Mouse (Mus musculus) forebrain, embryonic 15.5 days (tissue): ENCODE results near the gene Nhp2. TPM values are rescaled to one million over a fixed set of nuclear protein-coding genes. Genes with fewer than 3 reads are reported as not detected.
A peak's percentile ranks its signal among the peaks of the same experiment; 100 is the strongest.

Experiments
- ATAC-seq: fragments of 200-750 bp; cut with Nextera tagmentation; replicated peaks from 2 replicates; pipeline ENCODE4 v1.8.0; 2017; ENCODE audit warnings: mild to moderate bottlenecking, moderate TSS enrichment, moderate library complexity
- H3K27ac ChIP-seq: fragments of 300-500 bp; sonication (generic); replicated peaks from 2 replicates; pipeline ENCODE4 v1.5.1; 2015; ENCODE audit warnings: mild to moderate bottlenecking, inconsistent platforms
- H3K27me3 ChIP-seq: fragments of 300-500 bp; sonication (generic); 2 replicates; pipeline ENCODE4 v1.6.1; 2015; ENCODE audit warnings: inconsistent platforms
- H3K36me3 ChIP-seq: fragments of 300-500 bp; sonication (generic); 2 replicates; pipeline ENCODE4 v1.6.1; 2015; ENCODE audit warnings: mild to moderate bottlenecking, inconsistent platforms
- H3K4me1 ChIP-seq: fragments of 300-500 bp; sonication (generic); 2 replicates; pipeline ENCODE4 v1.6.1; 2015; ENCODE audit warnings: inconsistent platforms
- H3K4me2 ChIP-seq: fragments of 300-500 bp; sonication (generic); replicated peaks from 2 replicates; pipeline ENCODE4 v1.6.1; 2015; ENCODE audit warnings: mild to moderate bottlenecking, inconsistent platforms
- H3K4me3 ChIP-seq: fragments of 300-500 bp; sonication (generic); 2 replicates; pipeline ENCODE4 v1.5.1; 2015; ENCODE audit warnings: mild to moderate bottlenecking, inconsistent platforms
- H3K9ac ChIP-seq: fragments of 300-500 bp; sonication (generic); replicated peaks from 2 replicates; pipeline ENCODE4 v1.6.1; 2015; ENCODE audit warnings: mild to moderate bottlenecking, inconsistent platforms
- H3K9me3 ChIP-seq: fragments of 300-500 bp; sonication (generic); 2 replicates; pipeline ENCODE4 v1.6.1; 2016; ENCODE audit warnings: inconsistent platforms
- WGBS: fragments of 180-500 bp; shearing (Covaris S2); methylation state at CpG from one replicate; pipeline ENCODE4 v1.1.7; 2015; ENCODE audit warnings: mixed read lengths; 5-methylcytosine and 5-hydroxymethylcytosine counted together
- polyA plus RNA-seq: library from polyadenylated mRNA; unstranded; fragments of >200 nt; fragmentation: Nextera tagmentation; extraction: Ambion mirVana; gene quantifications from 2 replicates; pipeline ENCODE4 v1.2.1, GENCODE M21; 2015

The Nhp2 gene
- polyA plus RNA-seq: 98.5 and 102 TPM in 2 replicates

DNA sequence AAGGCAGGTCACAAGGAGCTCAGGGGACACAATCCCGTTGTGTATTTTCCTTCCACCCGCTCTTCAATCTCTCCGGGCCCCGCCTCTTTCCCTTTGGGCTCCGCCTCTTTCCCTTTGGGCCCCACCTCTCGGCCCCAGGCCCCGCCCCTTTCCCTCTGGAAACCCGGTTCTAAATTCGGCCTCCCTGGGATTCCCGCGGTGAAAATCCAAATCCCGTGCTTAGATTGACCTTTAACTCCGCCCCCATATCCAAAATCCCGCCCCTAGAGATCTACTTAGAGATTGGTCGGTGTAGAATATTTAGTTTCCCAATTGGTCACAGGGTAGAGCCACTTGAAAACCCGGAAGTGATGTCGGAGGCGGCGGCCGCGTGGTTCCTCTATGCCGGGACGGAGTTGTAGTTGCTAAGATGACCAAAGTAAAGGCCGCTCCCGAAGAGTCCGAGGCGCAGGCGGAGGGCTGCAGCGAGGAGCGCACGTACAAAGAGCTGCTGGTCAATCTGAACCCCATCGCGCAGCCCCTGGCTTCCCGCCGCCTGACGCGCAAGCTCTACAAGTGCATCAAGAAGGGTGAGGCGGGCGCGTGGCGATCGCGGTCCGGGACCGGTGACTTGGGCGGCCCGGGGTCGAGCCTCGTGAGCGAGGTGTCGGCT is at the start of gene Nhp2:
Gene Nhp2 (plus strand): TSS at position 327 of the 652 bp plus-strand sequence.
- no peaks in the 10 kb centered on the region for H3K9me3 ChIP-seq
- WGBS: under 1% methylated on average over 51 of the region's 51 CpGs
- peaks cover 30% of the 10 kb centered on the region for H3K4me1 ChIP-seq
- peaks cover 29% of the 10 kb centered on the region for H3K36me3 ChIP-seq
- no peak within 1 kb of the TSS for H3K27ac ChIP-seq
- H3K4me2 ChIP-seq: peak within 1 kb of the TSS; percentile 84
- peak within 1 kb of the TSS; percentile 91 for H3K4me3 ChIP-seq
- peak; percentile 96 for ATAC-seq
- peak within 1 kb of the TSS; percentile 69 for H3K9ac ChIP-seq
- H3K27me3 ChIP-seq: no peaks in the 10 kb centered on the region

DNA sequence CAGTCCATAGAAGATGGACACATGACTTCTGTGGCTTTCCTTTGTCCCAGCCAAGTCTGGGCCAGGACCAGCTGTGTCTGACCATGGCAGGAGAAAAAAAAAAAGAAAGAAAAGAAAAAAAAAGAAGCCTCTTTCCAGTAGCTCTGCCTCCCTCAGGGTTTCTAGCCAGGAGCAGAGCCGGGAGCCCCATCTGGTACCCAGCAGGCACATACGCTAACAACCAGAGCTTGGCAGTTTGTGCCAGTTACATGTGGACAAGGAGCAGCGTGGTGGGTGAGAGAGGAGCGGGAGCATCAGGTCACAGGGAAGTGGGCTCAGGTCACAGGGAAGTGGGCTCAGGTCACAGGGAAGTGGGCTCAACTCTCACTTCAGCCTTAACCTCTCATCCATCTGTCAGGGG is 43.1 kb upstream of the Nhp2 start:
- 59% methylated on average over 4 of the region's 4 CpGs for WGBS
- Histone ChIP-seq H3K4me3 (no peak overlapping the region), H3K9ac (no peak overlapping the region), H3K27ac (peak overlapping the region; percentile 3; the same call in 1 of the 2 replicates), H3K9me3 (no peaks in the 10 kb centered on the region), H3K4me2 (no peak overlapping the region), H3K4me1 (peaks cover 9% of the 10 kb centered on the region; the same call in 1 of the 2 replicates), H3K27me3 (no peaks in the 10 kb centered on the region), H3K36me3 (no peaks in the 10 kb centered on the region)
- ATAC-seq: no peak

DNA sequence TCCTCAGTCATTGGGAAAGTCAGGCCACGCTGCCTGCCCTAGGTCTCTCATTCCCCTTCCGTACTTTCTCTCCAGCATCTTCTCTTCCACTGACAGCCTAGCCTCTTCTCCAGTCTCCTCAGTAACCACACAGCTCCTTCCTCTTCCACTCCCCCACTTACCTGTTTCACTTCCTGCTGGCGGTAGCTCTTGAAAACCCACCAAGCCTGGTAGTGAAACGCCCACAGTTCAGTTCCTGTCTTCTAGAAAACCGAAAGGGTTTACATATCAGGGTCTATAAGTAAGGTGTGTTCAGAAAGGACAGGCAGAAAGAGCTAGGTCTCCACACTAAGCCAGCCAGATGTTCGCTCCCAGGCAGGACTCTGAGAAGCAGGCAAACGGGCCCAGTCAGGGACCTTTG is 41.9 kb upstream of the Nhp2 start:
- H3K4me3 ChIP-seq: no peak overlapping the region
- no peaks in the 10 kb centered on the region for H3K36me3 ChIP-seq
- H3K4me2 ChIP-seq: no peak overlapping the region
- WGBS: 86% methylated on average over 7 of the region's 7 CpGs
- no peaks in the 10 kb centered on the region for H3K9me3 ChIP-seq
- H3K4me1 ChIP-seq: peaks cover 9% of the 10 kb centered on the region; the same call in 1 of the 2 replicates
- no peaks in the 10 kb centered on the region for H3K27me3 ChIP-seq
- no peak for ATAC-seq
- H3K27ac ChIP-seq: no peak overlapping the region
- H3K9ac ChIP-seq: no peak overlapping the region

DNA sequence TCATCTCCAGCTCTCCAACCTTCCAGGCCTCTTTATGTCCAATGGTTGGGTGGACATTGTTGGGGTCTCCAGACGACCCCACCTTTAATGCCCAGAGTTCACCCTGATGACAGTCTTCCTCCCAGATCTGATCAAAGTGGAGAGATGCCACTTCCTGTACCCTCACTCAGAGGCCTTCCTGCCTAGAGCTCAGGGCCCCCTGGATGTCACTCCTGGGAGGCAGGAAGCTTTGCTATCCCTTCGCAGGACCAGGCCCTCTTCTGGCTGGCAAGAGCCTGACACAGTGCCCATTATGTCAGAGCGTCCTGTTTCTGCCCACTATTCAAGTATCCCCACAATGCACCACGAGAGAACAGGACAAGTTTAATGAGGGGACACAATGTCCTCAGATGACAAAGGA is 40.5 kb upstream of the Nhp2 start:
- Histone ChIP-seq H3K4me1 (peaks cover 17% of the 10 kb centered on the region), H3K4me2 (no peak overlapping the region), H3K4me3 (no peak overlapping the region), H3K27ac (no peak overlapping the region), H3K36me3 (no peaks in the 10 kb centered on the region), H3K27me3 (no peaks in the 10 kb centered on the region), H3K9ac (no peak overlapping the region), H3K9me3 (no peaks in the 10 kb centered on the region)
- no peak for ATAC-seq
- 55% methylated on average over 4 of the region's 4 CpGs for WGBS

DNA sequence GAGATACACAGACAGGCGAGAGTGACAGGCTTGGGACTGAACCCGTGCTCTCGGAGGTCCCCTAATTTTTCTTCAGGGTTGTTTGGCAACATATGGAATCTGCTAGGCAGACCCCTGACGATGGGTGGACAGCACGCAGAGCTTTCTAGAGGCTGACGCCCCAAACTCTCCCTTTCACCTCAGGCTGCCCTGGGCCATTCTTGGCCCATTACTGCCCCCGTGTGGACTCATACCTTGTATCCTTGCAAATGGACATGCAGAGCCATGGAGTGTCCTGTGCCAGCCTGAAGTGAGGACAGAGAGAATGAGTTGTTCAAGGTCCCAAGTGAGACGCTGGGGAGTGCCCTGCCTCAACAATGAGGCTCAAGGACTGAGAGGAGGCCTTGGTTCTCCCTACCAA is 36.8 kb upstream of the Nhp2 start:
- 24% methylated on average over 8 of the region's 8 CpGs for WGBS
- no peaks in the 10 kb centered on the region for H3K27me3 ChIP-seq
- no peak overlapping the region for H3K27ac ChIP-seq
- no peak overlapping the region for H3K4me2 ChIP-seq
- H3K4me1 ChIP-seq: peaks cover 23% of the 10 kb centered on the region
- ATAC-seq: no peak
- no peaks in the 10 kb centered on the region for H3K9me3 ChIP-seq
- no peak overlapping the region for H3K4me3 ChIP-seq
- H3K9ac ChIP-seq: no peak overlapping the region
- peaks cover 15% of the 10 kb centered on the region for H3K36me3 ChIP-seq

DNA sequence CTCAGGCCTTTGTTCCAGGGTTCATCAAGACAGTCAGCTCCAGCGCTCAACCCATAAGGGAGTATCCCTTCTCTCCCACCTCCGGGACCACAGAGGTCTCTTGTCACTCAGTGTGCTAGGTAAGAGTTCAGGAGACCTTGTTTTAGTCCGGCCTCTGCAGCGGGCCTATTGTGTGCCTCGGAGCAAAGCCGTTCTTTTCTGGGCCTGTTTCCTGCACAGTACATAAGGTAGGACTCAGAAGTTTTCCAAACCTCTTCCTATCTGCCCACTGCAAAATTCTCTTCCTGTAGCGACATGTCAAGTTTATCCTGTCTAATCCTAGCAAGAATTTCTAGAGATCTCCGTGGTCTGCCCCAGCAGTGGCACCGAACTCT is 35.5 kb upstream of the Nhp2 start:
- Histone ChIP-seq H3K9me3 (no peaks in the 10 kb centered on the region), H3K4me3 (peak overlapping the region; percentile 68), H3K36me3 (peaks cover 28% of the 10 kb centered on the region), H3K9ac (peak overlapping the region; percentile 70), H3K27me3 (no peaks in the 10 kb centered on the region), H3K4me2 (peak overlapping the region; percentile 91), H3K27ac (peak overlapping the region; percentile 96), H3K4me1 (peaks cover 23% of the 10 kb centered on the region)
- ATAC-seq: peak; percentile 20; the same call in 1 of the 2 replicates
- 4% methylated on average over 9 of the region's 9 CpGs for whole genome bisulfite sequencing

DNA sequence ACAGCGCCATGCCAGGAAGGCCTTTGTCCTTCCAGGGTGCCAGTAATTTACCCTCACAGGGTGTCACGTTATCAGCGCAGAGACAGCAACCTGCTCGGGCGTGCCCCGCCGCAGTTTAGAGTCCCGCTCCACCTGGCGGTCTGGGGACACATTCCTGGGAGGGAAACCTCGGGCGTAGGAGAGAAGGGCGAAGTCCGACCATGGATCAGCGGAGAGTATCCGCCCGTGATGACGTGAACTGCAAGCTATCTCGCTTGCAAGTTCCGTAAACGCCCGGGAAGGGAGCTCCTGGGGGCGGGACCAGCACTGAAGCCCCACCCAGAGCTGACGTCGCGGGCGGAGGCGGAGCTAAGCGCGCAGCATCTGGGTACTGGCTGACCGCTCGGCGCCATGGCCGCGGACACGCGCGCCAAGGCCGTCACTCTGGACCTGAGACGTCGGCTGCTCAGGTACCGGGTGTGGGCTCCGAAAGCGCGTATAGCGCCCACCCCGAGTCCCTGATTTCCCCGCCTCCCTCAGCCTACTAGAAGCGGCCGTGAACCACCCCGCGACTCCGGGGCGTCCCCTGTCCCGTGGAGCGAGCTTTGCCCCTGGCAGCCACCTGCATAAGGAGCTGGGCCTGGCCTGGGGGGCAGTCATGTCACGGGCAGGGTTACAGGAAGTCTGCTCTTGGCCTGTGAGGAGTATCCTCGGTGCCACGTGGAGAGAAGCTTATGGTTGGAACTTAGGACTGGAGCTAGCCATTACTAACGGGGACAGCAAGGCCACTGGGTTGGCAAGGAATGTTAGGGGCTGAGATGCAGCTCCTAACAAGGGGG is 34.9 kb upstream of the Nhp2 start, which contains the start of gene Phykpl:
Gene Phykpl (plus strand): TSS at position 327 of the 818 bp plus-strand sequence.
- ATAC-seq: peak; percentile 93
- H3K4me1 ChIP-seq: peaks cover 23% of the 10 kb centered on the region
- peak within 1 kb of the TSS; percentile 68 for H3K4me3 ChIP-seq
- H3K27ac ChIP-seq: peak within 1 kb of the TSS; percentile 96
- WGBS: under 1% methylated on average over 59 of the region's 59 CpGs
- peaks cover 34% of the 10 kb centered on the region for H3K36me3 ChIP-seq
- no peaks in the 10 kb centered on the region for H3K9me3 ChIP-seq
- H3K27me3 ChIP-seq: no peaks in the 10 kb centered on the region
- H3K9ac ChIP-seq: peak within 1 kb of the TSS; percentile 70
- peak within 1 kb of the TSS; percentile 91 for H3K4me2 ChIP-seq

DNA sequence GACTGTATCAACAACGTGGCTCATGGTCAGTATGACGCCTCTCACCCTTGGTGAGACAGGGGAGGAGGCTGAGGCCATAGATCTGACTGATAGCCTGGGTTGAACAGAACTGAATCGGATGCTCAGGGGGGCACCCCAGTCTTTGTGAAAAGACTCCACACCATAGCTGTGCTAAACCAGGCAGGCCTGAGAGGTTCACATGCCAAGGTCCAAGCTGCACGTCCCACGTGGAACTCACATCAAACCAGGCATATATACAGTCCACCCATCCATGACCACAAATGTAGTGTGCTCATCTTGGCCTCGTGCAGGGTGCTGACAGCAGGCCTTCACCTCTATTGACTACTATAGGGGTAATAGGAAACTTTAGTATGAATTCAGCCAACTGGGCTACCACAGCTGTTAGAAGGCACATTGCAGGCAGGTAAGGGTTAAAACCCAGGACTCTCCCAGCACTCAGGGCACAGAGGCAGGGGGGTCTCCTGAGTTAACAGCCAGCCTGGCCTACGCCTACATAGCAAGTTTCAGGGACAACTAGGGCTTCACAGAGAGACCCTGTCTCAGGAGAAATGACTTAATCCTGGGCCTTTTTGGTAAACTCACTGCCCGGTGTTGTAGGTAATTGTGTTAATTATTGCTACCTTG is 33.8 kb upstream of the Nhp2 start:
- Histone ChIP-seq H3K27ac (peak overlapping the region; percentile 96), H3K4me2 (peak overlapping the region; percentile 91), H3K27me3 (no peaks in the 10 kb centered on the region), H3K36me3 (peaks cover 43% of the 10 kb centered on the region), H3K4me3 (peak overlapping the region; percentile 68), H3K9ac (peak overlapping the region; percentile 70), H3K4me1 (peaks cover 23% of the 10 kb centered on the region), H3K9me3 (no peaks in the 10 kb centered on the region)
- 68% methylated on average over 8 of the region's 8 CpGs for WGBS
- ATAC-seq: peak; percentile 17

DNA sequence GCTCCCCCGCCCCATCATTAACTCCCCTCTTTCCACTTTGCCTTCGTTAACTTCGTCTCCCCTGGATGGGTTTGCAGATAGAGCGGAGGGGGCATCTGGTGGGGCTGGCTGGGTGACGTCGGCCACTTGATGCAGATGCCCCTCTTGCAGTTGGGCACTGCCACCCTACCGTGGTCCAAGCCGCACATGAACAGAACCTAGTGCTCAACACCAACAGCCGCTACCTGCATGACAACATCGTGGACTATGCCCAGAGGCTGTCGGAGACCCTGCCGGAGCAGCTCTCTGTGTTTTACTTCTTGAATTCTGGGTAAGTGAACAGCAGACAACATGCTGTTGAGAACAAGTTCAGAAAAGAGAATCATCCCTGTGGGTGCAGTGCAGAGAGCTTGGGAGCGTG is 33.1 kb upstream of the Nhp2 start:
- Histone ChIP-seq H3K4me3 (no peak overlapping the region), H3K36me3 (peaks cover 49% of the 10 kb centered on the region), H3K27ac (peak overlapping the region; percentile 35; the same call in 1 of the 2 replicates), H3K4me1 (peaks cover 23% of the 10 kb centered on the region), H3K9me3 (no peaks in the 10 kb centered on the region), H3K27me3 (no peaks in the 10 kb centered on the region), H3K9ac (no peak overlapping the region), H3K4me2 (no peak overlapping the region)
- WGBS: 82% methylated on average over 13 of the region's 13 CpGs
- no peak for ATAC-seq

DNA sequence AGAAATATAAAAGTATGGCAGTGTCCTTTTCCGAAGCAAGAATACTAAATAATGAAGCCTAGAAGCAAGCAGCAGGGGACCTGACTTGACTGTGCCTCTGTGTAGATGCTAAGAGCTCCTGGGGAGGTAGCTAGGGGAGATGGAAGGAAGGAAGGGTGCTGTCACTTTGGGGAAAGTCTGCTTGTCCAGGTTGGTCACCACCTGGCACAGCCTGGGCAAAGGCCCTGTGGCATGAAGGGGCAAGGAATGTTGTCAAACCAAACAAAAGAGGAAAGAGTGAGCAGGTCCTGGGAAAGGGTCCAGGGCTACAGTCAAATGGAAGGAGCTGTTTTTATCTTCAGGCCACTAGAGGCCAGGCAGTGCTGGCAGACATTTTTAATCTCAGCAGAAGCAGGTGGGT is 32.5 kb upstream of the Nhp2 start:
- Histone ChIP-seq H3K36me3 (peaks cover 54% of the 10 kb centered on the region), H3K9ac (no peak overlapping the region), H3K9me3 (no peaks in the 10 kb centered on the region), H3K4me1 (peaks cover 23% of the 10 kb centered on the region), H3K27ac (peak overlapping the region; percentile 35; the same call in 1 of the 2 replicates), H3K4me2 (no peak overlapping the region), H3K4me3 (no peak overlapping the region), H3K27me3 (no peaks in the 10 kb centered on the region)
- 93% methylated on average over 1 of the region's 1 CpGs for WGBS
- no peak for ATAC-seq

DNA sequence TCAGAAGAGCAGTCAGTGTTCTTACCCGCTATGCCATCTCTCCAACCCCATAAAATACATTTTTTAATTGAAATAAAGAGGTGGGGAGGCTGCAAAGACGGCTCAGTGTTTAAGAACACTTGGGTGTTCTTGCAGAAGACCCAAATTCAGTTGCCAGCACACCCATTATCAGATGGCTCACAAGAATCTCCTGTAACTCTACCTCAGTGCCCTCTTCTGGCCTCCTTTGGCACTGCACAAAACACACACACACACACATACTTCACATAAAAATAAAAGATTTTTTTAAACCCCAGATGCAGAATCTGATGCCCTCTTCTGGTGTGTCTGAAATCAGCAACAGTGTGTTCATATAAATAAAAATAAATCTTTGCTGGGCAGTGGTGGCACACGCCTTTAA is 30.7 kb upstream of the Nhp2 start:
- H3K9me3 ChIP-seq: no peaks in the 10 kb centered on the region
- no peak overlapping the region for H3K9ac ChIP-seq
- H3K27ac ChIP-seq: no peak overlapping the region
- WGBS: 96% methylated on average over 3 of the region's 3 CpGs
- ATAC-seq: no peak
- H3K4me3 ChIP-seq: no peak overlapping the region
- peaks cover 17% of the 10 kb centered on the region for H3K4me1 ChIP-seq
- H3K27me3 ChIP-seq: no peaks in the 10 kb centered on the region
- no peak overlapping the region for H3K4me2 ChIP-seq
- peaks cover 70% of the 10 kb centered on the region for H3K36me3 ChIP-seq

DNA sequence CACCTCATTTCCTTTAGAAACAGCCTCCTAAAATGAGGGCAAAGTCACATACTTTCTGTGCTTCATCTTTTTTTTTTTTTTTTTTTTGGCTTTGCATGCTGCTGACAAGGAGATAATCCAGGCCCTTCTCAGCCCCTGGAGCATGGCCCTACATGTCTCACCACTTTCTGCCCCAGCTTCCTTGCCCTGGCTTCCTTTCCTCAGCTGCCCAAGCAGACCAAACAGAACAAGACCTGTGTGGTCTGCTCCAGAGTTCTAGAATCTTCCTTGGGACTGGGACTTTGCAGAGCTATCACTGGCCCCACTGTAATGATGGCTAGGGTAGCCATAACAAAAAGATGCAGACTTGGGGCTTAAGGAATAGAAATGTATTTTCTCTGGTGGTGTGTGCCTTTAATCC is 29.5 kb upstream of the Nhp2 start:
- ATAC-seq: no peak
- Histone ChIP-seq H3K4me3 (no peak overlapping the region), H3K4me2 (no peak overlapping the region), H3K27me3 (no peaks in the 10 kb centered on the region), H3K36me3 (peaks cover 80% of the 10 kb centered on the region), H3K9ac (no peak overlapping the region), H3K9me3 (no peaks in the 10 kb centered on the region), H3K4me1 (peaks cover 10% of the 10 kb centered on the region), H3K27ac (no peak overlapping the region)
